Mouse (Mus musculus) C2C12 (cell line): ENCODE data around the gene Tenm1.

Experiments
- CEBPB ChIP-seq: IDR thresholded peaks from one replicate; pipeline ENCODE4 v1.6.1; 2011; ENCODE audit warnings: low read depth, mild to moderate bottlenecking, control low read depth, moderate library complexity
- CTCF ChIP-seq: IDR thresholded peaks from one replicate; pipeline ENCODE4 v1.5.1; 2011; ENCODE audit not compliant: control insufficient read depth, insufficient read depth, insufficient read length
- FOSL1 ChIP-seq: IDR thresholded peaks from one replicate; pipeline ENCODE4 v1.8.0; 2011; ENCODE audit warnings: mild to moderate bottlenecking, low read length; ENCODE audit not compliant: poor library complexity, insufficient read depth, severe bottlenecking
- MAX ChIP-seq: IDR thresholded peaks from one replicate; pipeline ENCODE4 v1.6.1; 2011; ENCODE audit warnings: mild to moderate bottlenecking, control low read depth
- MYOD1 ChIP-seq: IDR thresholded peaks from one replicate; pipeline ENCODE4 v1.6.1; 2011; ENCODE audit warnings: low read depth; ENCODE audit not compliant: control insufficient read depth, insufficient read length
- MYOG ChIP-seq: IDR thresholded peaks from one replicate; pipeline ENCODE4 v1.6.1; 2011; ENCODE audit not compliant: control insufficient read depth, insufficient read length; ENCODE audit errors: extremely low read depth
- USF1 ChIP-seq: IDR thresholded peaks from one replicate; pipeline ENCODE4 v1.6.1; 2011; ENCODE audit warnings: low read depth, mild to moderate bottlenecking, control low read depth, moderate library complexity

DNA sequence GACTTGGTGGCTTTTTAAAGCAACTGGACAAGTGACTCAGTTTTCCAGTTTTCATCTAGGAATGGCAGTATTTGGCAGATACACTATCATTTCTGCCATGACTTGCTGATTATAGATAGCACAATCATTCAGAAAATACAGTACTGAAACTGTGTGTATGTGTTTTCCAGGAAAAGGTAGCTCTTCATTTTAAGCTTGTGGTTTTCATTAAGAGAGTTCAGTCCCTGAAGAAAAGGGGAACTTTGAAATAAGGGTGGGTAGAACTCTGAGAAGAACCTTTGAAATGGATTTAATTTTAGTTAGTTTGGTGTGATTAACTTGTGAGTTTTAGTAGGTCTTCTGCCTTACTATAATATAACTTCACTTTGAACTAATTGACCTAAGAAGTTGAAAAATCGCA is 883.9 kb downstream of the Tenm1 start:
- TF ChIP-seq MAX (no peak), CTCF (no peak), FOSL1 (no peak), USF1 (no peak), MYOD1 (no peak), CEBPB (no peak), MYOG (no peak)
